9 mouse cellular contexts compared by ENCODE assay signal in genomic region chr9:110296867-110297627, GRCm38 (mm10). TPM values are rescaled to one million over a fixed set of nuclear protein-coding genes. Genes with fewer than 3 reads are reported as not detected.
DNase-seq lines count a peak whose midpoint lies in the region; ATAC-seq lines count a peak whose summit lies in the region.
"Had no signal": no experiment of that assay in that cellular context is flagged by ENCODE, and none has a peak within 500 bp of the region (broad histone marks: within the 10 kb centered on the region; RNA-seq: fewer than 3 reads in every experiment).

No protein-coding gene starts in this region.

- 2% methylated on average over 5 of the region's 5 CpGs for WGBS in hindbrain, embryonic 15.5 days

- no peaks in the 10 kb centered on the region for H3K27me3 ChIP-seq in hindbrain, embryonic 15.5 days

- H3K4me2 ChIP-seq in hindbrain, embryonic 15.5 days, result no peak overlapping the region

- peaks cover 7% of the 10 kb centered on the region for H3K4me1 ChIP-seq in hindbrain, embryonic 15.5 days (replicated peaks)

- H3K9ac ChIP-seq in hindbrain, embryonic 15.5 days, result no peak overlapping the region

- H3K36me3 ChIP-seq in hindbrain, embryonic 15.5 days, result no peaks in the 10 kb centered on the region

- no peak overlapping the region for H3K4me3 ChIP-seq in hindbrain, embryonic 15.5 days
- H3K4me3 ChIP-seq: megakaryocyte, embryonic 14.5 days had no signal

- 0 out of 2 replicates have a peak overlapping the region, but pooled peaks have one; percentile 45 for H3K27ac ChIP-seq in hindbrain, embryonic 15.5 days (replicated peaks)

- peak; percentile 81 for ATAC-seq in hindbrain, embryonic 15.5 days (ENCODE audit: low FRiP score, low read depth)

- no peaks in the 10 kb centered on the region for H3K9me3 ChIP-seq in hindbrain, embryonic 15.5 days

- peak; percentile 62 for DNase-seq in Muller cell, postnatal 12 days (ENCODE audit: inconsistent ontology term)
- DNase-seq in cerebellum, adult 9-10 months, result peak; percentile 88
- peak; percentile 66 to 85 for DNase-seq in frontal cortex, postnatal 10 days (ENCODE audit: low spot score in 2 of 2)
- DNase-seq in layer of hippocampus, postnatal 25 days (ENCODE audit: extremely low spot score in 1 of 2, low spot score in 1 of 2), result peak; percentile 73 to 89
- DNase-seq in lung, postnatal 4 days, result peak; percentile 69 to 84
- peak; percentile 85 for DNase-seq in retina, postnatal 7 days (ENCODE audit: low read depth, low spot score)
- peak; percentile 48 to 56 for DNase-seq in urinary bladder, adult 18-20 months (ENCODE audit: low spot score in 2 of 2)

RNA-seq across cellular contexts. Expression of gene Elp6, which starts 7.9 kb away (rescaled TPM):
- 41.8 and 42.1 TPM in 2 replicates for polyA plus RNA-seq in hindbrain, embryonic 15.5 days (2015; fragmentation: Nextera tagmentation; extraction: Ambion mirVana)
- total RNA-seq in layer of hippocampus, postnatal 25 days (2021), result 10 to 100 TPM; 11.3 to 14.1 TPM

RNA-seq across cellular contexts. Expression of gene Scap, which starts 36.0 kb away (rescaled TPM):
- polyA plus RNA-seq in hindbrain, embryonic 15.5 days (2015; fragmentation: Nextera tagmentation; extraction: Ambion mirVana), result 60.6 and 63.3 TPM in 2 replicates
- total RNA-seq in layer of hippocampus, postnatal 25 days (2021), result 100 to 1,000 TPM in 1 of 2 experiments, 10 to 100 TPM in 1; 95.5 to 102 TPM

RNA-seq across cellular contexts. Expression of gene Cspg5, which starts 53.5 kb away (rescaled TPM):
- polyA plus RNA-seq in hindbrain, embryonic 15.5 days (2015; fragmentation: Nextera tagmentation; extraction: Ambion mirVana), result 181 and 199 TPM in 2 replicates
- 100 to 1,000 TPM; 307 to 311 TPM for total RNA-seq in layer of hippocampus, postnatal 25 days (2021)
